Mouse (Mus musculus) E14TG2a.4 (cell line): ENCODE measurements at regions not wholly inside any gene's neighbourhood (a gene's known extent, or its start where the extent isn't known, plus 50 kb on each side); places are given as distances from the start of the nearest gene placed in this dataset.

Source experiments
- CTCF ChIP-seq: conservative IDR thresholded peaks from 2 replicates; pipeline ENCODE4 v1.5.1; 2014; ENCODE audit warnings: low read length
- NANOG ChIP-seq: IDR thresholded peaks from 2 replicates; pipeline ENCODE4 v1.6.1; 2014; ENCODE audit warnings: borderline replicate concordance, low read length, mixed read lengths
- POU5F1 ChIP-seq: IDR thresholded peaks from 2 replicates; pipeline ENCODE4 v1.6.1; 2014; ENCODE audit warnings: low read length, borderline replicate concordance

DNA sequence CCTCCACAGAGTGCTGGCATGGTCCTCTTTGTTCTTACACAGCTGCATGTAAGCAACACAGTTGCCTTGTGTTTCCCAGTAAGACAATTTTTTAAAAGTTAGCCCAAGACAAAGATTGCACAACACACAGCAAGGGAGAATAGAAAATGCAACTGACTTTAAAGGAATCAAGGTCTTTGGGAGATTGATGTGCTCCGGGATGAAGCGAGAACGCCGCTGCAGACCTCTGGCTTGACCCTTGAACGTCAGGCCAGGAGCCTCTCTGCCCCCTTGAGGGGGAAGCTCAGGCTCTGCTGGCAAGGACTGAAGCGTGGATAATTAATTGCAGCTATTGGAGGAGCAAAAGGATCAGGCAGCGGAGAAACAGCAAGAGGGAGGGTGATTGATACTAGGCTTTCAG, 336.4 kb downstream of the Tcerg1l start:
- TF ChIP-seq CTCF (no peak), POU5F1 (no peak), NANOG (no peak)
